Mouse (Mus musculus) thymus, postnatal 0 days (tissue): ENCODE results near the gene Nav2. TPM values are rescaled to one million over a fixed set of nuclear protein-coding genes. Genes with fewer than 3 reads are reported as not detected.

Source experiments
- DNase-seq: peaks from one replicate; pipeline ENCODE4 v3.0.0-alpha.2; 2015; ENCODE audit warnings: low spot score
- polyA plus RNA-seq: library from polyadenylated mRNA; unstranded; fragments of >200 nt; fragmentation: Nextera tagmentation; extraction: Ambion mirVana; gene quantifications from 2 replicates; pipeline ENCODE4 v1.2.1, GENCODE M21; 2015

The Nav2 gene
- polyA plus RNA-seq, 1 experiment from 2014 or later: 26.8 TPM

DNA sequence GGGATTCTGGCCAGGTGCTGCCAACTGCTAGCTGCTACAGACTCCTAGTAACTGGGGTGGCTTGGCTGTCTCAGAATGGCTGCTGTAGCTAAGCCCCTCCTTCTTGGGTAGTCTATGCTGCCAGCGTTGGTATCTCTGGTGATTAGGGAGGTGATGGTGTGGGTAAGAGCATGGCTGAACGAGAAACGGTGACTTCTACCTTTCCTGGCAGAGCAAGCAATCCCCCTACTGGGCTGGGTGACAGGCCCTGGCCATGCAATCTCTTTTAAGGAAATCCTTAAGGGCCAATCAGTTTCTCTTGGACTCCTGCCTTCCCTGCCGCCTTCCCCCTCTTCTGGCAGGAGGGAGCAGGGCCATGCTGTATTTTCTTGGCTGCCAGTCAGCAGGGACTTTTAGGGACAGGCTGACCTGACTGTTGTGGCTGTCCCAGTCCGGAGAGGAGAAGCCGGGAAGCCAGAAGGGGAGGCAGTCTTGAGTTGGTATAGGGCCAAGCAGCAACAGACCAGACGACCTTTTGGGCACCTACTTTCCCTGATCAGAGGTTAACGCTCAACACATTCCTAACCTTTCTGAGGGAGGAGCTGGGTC lies 339.3 kb downstream of the Nav2 start:
- DNase-seq: no peak

DNA sequence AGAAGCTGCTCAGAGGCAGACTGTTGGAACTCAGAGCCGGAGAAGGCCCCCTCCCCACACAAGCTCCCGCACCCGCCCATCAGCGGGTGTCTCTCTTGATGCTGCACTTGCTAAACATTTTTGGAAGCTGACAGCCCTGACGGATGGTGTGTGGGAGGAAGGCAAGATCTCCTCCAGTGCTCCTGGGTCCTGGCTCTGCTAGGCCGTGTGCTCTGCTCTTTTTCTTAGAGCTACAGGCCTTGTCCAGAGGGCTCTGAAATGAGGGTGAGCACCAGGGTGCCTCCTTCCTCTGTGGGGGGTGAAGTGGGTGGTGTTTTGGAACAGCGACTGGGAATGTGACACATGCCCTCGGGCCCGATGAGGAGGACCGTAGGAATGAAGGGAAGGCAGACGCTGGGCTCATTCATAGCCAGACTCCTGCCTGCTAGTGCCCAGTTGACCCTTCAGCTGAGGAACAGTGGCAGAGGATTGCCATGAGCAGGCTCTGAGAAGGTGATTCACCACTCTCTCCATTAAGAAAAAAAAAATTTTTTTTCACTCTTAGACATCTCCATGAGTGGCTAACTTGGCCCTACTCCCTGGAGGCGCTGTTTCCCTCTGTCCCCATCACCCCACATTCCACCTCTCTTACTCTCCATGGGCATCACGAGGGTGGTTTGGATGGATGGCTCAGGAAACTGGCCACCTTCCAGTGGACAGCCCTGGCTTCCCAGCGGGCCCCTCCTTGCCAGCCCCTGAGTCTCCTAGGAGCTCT lies 340.0 kb downstream of the Nav2 start:
- DNase-seq: no peak

DNA sequence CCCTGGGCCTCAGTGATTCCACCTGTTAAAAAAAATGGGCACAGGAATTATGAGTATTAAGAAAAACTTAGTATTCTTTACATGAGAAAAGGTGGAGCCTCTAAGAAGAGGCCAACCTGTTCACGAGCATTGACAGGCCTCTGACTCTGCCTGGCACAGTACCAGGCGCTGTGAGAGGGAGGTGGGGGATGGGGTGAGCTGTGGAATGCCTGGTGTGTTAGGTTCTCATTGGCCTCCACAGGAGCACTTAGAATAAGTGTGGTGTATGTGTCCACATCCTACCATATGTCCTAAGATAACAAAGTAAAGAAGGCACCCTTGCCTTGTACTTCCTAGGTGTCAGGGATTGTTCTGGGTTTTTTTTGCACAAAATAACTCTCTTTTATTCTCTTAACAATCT lies 340.9 kb downstream of the Nav2 start:
- DNase-seq: no peak

DNA sequence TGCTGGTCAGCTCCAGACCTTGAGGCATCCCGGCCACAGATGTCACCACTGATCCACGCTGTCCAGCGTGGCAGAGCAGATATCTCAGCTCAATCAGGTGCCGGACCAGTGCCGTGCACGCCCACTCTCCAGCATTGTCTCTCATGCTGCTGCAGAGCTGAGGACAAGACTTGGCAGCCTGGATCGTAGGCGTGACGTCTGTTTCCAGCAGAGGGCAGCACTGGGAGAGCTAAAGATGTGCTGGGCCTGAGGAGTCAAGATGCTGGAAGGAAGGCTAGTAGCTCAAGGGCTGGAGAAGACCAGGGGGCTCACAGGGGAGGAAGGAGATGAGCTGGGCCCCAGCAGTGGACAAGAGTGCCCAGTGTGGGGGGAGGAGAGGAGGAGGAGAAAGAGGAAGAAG lies 341.5 kb downstream of the Nav2 start:
- peak; percentile 72 for DNase-seq

DNA sequence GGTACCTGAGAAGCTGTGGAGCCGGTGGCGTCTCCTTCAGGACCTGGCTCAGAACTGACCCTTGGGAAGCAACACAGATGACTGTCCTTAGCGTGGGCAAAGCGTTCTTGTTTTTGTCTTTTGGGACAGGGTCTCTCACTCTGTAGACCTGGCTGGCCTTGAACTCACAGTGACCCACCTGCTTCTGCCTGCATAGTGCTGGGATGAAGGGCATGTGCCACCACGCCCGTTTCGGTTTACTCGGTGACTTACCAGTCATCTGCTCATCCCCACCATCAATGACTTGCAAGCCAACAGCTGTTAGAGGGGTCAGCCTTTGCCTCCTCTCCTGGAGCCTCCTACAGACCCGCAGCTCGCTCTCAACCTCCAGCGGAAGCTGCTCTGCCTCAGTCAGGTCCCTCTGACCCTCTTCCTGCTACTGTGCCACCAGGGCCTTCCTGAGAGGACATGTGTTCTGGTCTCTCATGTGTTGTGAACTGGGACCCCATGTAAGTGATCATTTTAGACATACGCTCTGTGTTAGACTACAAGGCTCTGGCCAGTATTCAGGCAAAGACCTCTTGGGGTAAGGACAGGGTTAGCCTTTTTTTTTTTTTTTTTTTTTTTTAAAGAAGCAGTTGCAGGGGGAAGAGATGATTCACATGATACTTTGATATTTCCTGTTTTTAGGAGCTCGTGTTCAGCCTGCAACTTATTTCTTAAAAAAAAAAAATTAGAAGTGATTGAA lies 342.2 kb downstream of the Nav2 start:
- no peak for DNase-seq

DNA sequence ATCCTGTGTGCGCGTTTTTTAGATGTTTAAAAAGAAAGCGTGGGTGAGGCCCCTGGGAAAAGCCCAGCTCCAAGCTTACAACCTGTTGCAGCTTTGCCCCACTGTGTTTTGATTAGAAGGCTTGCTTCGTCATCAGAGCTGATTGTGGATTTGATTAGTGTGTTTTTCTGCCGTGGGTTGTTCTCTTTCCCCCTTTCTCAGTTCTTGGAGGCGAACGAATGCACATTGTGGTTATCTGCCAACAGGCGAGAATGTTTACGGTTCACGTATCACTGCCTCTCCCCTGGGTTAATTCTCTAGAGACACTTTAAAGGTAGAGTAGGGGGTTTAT lies 342.8 kb downstream of the Nav2 start:
- no peak for DNase-seq

DNA sequence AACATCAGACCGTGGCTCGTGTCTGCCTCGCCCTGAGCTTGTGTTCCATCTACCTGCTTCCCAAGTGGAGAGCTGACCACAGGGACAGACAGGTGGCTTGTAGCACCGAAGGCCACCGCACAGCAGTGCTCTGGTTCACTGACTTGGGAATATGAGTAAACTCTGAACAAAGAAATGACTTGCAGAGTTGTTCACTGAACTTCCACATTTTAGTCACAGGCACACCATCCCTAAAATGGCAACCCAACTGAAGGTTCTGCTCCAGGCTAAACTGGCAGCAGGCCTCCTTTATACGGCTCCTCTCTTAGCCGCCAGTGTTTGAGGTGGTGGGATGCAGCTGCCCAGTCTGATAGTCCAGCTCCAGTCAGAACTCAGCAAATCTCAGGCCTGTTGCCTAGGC lies 343.9 kb downstream of the Nav2 start:
- no peak for DNase-seq

DNA sequence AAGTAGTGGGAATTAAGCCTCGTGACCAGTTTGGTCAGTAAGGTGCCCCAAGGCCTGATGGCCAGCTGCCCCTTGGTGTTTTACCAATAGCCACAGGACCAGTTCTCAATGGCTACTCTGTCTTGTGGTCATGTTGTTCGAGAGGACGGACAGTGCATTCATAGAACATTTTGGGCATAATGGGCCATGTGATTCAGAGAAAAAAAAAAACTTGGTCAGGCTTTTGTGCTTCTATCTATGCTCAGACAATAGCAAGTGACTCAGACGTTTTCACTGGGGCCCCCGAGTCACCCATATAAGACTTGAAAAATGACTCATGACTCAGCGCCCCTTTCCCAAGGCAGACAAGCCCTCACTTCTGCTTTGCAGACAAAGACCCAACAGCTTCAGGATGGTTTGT lies 344.4 kb downstream of the Nav2 start:
- DNase-seq: no peak

DNA sequence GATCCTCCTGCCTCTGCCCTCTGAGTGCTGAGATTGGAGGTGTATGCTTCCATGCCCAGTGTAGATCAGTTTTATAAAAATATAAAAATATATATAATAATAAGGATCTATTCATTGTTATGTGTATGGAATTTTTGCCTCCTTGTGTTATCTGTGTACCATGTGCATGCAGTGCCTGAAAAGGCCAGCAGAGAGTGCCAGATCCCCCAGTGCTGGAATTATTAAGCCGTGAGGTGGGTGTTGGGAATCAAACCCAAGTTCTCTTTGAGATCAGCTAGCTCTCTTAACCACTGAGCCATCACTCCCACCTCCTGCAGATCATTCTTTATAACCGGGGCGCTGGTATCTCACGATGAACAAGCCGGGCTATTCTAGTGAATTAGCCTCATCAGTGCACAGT lies 346.5 kb downstream of the Nav2 start:
- DNase-seq: no peak

DNA sequence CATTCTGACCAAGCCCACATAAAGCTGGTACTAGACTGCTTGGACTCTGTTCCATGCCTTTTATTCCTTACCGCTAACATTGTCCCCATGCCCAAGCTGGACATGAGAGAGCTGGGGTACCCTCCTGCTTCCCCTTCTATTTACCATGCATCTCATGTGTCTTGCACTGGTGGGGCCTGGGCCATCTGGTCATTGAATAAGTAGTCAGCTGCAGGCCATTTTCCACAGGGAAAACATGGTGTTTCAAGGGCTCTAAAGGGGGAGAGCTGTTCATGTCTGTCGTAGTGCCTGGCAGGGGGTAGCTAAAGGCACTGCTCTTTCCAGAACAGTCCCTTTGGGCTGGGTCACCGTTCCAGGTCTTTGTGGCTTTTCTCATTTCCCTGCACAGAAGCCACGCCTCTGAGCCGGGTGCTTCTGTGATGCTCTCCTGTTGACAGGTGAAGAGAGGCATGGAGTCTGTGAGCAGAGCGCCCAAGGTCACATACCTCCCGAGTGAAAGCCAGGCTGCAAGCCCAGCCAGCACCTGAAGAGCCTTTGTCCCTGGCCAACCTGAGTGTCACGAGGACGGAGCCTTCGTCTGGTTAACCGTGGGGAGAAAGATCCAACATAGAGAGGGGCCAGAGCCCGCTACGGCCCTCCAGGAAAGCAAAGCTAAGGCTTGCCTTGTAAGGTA lies 348.9 kb downstream of the Nav2 start:
- no peak for DNase-seq

DNA sequence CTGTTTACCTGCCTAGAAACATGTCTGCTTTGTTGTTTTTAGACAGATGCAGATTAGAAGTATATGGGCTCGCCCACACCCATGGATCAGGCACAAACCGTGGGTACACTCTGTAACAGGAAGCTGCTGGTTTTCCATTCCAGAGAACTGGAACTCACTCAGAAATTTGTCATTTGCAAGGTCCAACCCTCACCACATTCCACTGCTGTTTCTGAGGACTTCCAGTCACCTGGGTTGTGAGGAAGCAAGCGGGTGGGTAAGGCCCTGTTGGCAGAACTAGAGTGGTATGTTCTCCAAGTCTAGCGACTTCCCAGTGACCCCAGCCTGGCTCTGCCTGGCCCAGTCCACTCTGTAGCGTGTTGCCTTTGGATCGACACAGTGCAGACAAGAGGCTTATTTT lies 349.6 kb downstream of the Nav2 start:
- DNase-seq: no peak

DNA sequence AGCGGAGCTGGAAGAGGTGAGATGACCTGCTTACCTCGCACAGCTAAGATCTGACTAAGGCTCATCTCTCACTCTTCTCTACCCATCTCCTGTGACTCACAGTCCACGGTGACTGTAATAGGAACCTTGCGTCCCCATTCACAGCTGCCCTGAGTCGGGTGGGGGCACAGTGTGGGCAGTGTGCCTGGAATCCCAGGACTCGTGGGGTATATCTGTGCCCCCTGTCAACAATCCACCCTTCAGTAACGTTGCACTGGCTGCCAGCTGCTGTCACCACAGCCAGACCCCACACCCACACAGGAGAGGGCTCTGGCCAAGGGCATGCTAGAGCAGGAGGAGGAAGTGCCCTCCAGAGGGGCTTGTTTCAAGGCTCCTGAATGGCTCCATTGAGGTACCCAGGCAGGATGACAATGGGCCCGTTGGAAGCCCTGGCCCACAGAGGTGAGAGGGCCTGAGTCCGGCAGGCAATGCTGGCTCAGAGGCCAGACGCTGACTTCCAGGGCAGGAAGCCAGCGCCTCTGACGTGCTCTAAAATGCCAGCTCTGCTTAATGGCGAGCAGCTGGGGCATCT lies 353.5 kb downstream of the Nav2 start:
- no peak for DNase-seq

DNA sequence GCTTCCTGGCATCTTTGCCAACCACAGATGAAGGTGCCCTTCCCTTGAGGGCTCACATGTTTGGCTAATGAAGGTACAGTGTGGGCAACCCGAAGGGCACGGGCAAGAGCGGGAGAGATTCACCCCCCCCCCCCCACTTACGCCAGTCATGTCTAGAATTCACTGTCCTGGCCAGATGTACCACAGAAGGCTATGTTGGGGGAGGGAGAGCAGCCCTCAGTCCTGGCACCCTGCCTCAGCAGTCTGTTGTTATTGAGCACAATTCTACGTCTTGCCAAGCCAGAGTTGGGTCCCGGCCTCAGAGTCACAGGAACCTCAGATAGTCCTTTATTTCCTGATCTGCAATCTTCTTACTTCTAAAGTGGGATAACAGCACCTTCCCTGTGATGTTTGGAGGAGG lies 357.9 kb downstream of the Nav2 start:
- no peak for DNase-seq

DNA sequence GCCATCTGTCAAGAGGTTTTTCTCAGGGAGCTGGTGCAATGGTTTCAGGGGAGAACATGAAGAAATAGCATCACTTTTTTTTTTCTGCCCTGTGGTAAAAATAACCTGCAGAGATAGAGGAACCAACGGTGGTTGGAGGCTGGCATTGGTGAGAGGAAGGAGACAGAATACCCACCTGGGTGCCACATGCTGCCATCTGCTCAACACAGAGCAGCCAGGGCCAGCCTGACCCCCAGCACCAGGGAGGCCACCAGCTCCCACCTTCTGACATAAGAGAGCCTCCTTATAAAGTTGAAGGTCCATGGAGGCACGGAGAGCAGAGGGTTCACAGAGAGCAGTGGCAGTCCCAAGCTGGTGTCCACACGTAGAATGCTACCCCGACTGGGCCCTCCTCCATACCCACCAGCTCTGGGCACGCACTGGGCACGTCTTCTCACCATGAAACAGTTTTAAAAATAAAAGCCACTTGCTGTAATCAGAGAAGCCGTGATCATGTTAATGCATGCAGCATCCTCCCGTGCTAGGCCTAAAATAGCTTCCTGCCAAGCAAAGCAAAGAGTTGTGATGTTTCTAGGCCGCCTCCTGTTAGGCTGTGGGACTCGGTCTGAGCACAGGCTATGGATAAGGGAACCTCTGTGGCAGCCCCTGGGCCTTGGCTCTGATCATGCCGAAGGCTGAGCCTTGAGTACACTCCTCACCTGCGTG lies 359.3 kb downstream of the Nav2 start:
- no peak for DNase-seq

DNA sequence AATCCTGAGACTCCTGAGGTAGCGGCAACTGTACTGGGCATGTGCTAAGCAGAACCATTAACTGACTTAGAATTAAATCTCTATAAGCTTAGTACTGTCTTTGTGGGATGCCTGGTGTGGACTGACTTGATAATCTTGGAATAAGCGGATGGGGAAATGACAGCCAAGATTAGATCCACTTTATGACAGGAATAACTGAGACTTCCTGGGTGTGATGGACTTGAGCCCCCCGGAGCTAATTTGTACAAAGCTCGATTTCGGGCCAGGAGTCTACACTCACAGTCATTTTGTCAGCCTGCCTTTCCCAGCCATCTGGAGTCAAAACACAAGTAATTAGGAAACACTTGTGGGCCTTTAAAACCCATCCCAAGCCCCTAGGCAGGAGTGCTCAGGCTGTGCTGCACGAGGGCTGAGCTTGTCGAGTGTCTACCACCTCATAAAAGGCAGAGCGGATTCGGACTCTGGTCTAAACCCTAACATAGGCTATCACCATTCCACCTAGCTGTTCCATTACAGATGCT lies 359.9 kb downstream of the Nav2 start:
- no peak for DNase-seq

DNA sequence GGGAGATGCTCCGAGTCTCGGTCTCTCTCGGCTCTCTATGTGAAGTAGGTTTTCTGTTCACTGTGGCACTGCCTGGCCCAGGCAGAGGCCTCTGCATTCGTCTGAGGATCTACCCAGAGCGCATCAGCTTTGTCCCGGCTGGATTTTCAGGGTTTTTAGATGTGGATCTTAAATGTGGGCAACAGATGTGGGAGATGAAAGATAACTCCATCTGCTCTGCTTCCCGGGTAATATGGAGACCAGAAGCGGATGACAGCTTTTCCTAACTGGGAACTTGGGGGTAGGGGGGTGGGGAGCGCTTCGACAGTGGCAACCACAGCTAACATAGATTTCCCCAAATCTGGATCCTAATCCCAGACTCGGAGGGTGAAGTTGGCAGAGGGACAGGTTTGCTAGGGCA lies 362.3 kb downstream of the Nav2 start:
- DNase-seq: no peak

DNA sequence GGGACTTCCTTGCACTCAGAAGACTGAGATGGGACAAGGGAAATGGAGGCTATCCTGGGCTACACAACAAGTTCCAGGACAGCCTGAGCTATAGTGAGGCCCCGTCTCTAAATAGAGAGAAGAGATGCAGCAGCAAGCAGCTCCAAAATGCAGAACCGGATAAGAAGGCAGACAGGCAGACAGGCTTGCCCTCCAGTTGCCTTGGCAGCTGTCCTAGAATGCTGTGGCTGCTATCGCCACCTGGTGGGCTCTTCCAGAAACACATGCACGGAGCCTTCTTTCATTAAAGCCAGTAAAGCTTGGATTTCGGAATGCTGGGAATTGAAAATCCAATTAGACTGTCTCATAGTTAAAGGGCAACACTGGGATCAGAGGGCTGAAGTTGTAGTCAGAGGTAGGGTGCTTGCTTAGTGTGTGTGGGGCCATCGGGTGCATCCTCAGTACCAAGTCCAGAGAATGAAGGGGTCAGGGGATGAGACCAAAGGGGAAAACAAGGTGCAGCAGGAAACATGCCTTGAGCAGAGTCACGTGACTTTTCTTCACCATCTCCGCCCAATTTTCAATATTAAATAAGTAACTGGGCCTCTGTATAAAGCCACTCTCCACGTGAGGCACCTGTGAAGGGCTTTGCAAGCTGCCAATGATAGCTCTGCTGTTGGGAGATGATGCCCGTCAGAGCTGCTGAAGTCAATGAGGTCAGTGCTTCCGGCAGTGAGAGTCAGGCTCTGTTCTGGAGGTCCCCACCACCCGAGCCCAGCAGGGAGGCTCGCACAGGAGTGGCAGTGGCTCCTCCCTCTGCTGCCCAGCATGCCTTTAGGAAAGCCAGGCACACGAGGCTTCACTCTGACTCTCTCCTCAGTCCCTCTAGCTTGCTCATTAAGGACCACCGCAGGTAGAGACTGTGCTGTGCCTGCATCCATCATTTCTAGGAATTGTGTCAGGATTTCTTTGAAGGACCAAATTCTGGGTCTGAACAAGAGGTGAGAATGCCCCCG lies 364.2 kb downstream of the Nav2 start:
- peak; percentile 65 for DNase-seq

DNA sequence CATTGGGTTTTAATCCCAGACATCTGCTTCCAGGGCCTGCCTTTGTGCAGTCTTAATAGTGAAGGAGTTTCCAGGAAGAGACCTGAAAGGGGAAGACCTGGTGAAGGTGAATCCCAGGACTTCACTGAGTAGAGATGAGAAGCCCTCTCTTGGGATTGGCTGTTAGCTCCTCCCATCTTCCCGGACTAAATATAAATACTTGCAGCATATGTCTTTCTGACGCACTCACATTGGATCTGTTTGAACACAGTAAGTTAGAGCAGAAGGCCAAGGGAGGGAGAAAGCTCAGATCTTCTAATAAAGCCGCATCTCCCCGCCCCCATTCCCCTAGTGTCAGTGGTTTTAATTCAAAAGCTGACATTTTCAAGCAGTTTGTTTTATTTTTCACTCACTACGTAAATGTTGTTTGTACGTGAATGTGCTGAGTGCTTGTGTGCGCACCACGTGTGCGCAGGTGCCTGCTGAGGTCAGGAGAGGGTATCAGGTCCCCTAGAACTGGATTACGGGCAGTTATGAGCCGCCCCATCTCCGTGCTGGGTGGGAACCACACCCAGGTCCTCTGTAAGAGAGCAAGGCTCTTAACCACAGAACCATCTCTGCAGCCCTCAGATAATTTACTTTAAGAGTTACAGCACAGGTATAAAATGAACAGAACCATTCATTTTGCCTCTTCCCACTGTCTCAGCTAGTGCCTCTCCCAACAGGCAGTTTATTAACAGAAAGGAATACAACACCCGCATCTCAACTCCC lies 365.6 kb downstream of the Nav2 start:
- no peak for DNase-seq

DNA sequence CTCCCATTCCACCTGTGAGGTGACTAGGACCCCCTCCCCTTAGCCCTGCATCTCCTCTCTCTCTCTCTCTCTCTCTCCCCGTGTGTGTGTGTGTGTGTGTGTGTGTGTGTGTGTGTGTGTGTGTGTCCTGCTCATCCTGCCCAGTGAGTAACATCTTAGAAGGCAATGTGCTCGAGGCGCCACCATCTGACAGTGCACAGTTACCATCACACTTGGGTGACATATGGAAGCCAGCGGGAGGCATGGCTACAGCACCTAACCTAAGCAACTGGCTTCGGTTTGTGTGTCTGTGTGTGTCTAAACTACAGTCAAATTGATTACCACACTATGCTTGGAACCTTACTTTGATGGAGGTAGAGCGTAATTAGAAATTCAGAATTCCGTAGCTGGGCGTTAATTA lies 366.2 kb downstream of the Nav2 start:
- no peak for DNase-seq
